8 mouse cellular contexts compared by ENCODE assay signal in the genomic region with DNA sequence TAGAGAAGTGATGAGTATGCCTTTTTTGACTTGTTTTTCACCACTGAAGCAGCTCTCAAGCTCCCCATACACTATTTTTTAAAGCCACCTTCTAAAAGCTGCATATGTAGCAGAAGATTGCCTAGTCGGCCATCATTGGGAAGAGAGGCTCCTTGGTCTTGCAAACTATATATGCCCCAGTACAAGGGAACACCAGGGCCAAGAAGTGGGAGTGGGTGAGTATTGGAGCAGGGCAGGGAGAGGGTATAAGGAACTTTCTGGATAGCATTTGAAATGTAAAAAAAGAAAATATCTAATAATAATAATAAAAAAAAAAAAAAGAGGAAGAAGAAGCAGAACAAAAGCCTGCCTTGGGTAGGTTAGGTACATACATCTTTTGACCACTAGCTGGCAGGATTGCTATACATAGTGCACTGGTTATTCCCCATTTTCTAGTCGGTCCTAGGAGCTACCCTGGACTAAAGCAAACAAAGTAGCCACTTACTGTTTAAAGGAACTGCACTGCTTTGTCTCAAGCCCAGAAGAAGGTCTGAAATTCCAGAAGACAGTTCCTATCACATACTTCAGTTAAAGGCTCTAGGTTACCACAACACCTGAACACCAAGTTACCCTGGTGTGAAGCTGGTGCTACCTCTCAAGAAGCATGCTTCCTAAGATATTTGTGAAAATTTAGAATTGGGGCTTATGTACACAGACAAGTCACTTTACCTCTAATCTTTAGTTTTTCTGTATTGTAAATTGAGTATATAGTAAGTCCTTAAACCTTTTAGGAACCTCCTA.
DNase-seq lines count a peak whose midpoint lies in the region; ATAC-seq lines count a peak whose summit lies in the region.

No protein-coding gene starts in this region.

- ATAC-seq in limb, embryonic 11.5 days (ENCODE audit: insufficient number of reproducible peaks, low FRiP score, low TSS enrichment, low read depth): peak; percentile 90
- ATAC-seq in granulocyte monocyte progenitor cell, adult 5-6 weeks (replicated peaks; ENCODE audit: poor library complexity, severe bottlenecking): peak; percentile 98
- ATAC-seq in limb, embryonic 12.5 days (ENCODE audit: insufficient number of reproducible peaks, insufficient read depth, low FRiP score, low TSS enrichment, low read depth): peak; percentile 79

- H3K27me3 ChIP-seq in limb, embryonic 11.5 days (ENCODE audit: control insufficient read depth, insufficient read depth, low read length): no peaks in the 10 kb centered on the region
- H3K27me3 ChIP-seq in limb, embryonic 10.5 days (ENCODE audit: low read depth, poor library complexity, severe bottlenecking): no peaks in the 10 kb centered on the region
- H3K27me3 ChIP-seq in limb, embryonic 12.5 days: no peaks in the 10 kb centered on the region

- H3K9ac ChIP-seq in limb, embryonic 11.5 days (ENCODE audit: low read length): no peak overlapping the region
- H3K9ac ChIP-seq in limb, embryonic 12.5 days (replicated peaks): no peak overlapping the region

- H3K36me3 ChIP-seq in limb, embryonic 11.5 days (ENCODE audit: control insufficient read depth, insufficient read depth, low read length): no peaks in the 10 kb centered on the region
- no peaks in the 10 kb centered on the region for H3K36me3 ChIP-seq in limb, embryonic 10.5 days
- no peaks in the 10 kb centered on the region for H3K36me3 ChIP-seq in limb, embryonic 12.5 days

- peak; percentile 23 for DNase-seq in limb, embryonic 11.5 days (ENCODE audit: low spot score)
- DNase-seq in limb, embryonic 10.5 days (ENCODE audit: low spot score): no peak
- peak; percentile 74 for DNase-seq in NIH3T3 (ENCODE audit: low read depth)
- peak; percentile 20 for DNase-seq in retina, postnatal 1 day
- DNase-seq in gastrocnemius, adult 18-20 months (ENCODE audit: low spot score): no peak
- no peak for DNase-seq in adrenal gland, postnatal 25 days

- no peak overlapping the region for H3K4me2 ChIP-seq in limb, embryonic 11.5 days (ENCODE audit: low read depth, severe bottlenecking)
- no peak overlapping the region for H3K4me2 ChIP-seq in limb, embryonic 12.5 days

- H3K27ac ChIP-seq in limb, embryonic 11.5 days (replicated peaks; ENCODE audit: low read depth, low read length): no peak overlapping the region
- H3K27ac ChIP-seq in limb, embryonic 10.5 days: no peak overlapping the region
- no peak overlapping the region for H3K27ac ChIP-seq in limb, embryonic 12.5 days

- 28% methylated on average over 2 of the region's 2 CpGs for WGBS in limb, embryonic 11.5 days
- WGBS in limb, embryonic 10.5 days: 35% methylated on average over 2 of the region's 2 CpGs
- WGBS in limb, embryonic 12.5 days: 33% methylated on average over 2 of the region's 2 CpGs

- no peaks in the 10 kb centered on the region for H3K4me1 ChIP-seq in limb, embryonic 11.5 days (ENCODE audit: control insufficient read depth, insufficient read depth, low read length)
- no peaks in the 10 kb centered on the region for H3K4me1 ChIP-seq in limb, embryonic 10.5 days
- no peaks in the 10 kb centered on the region for H3K4me1 ChIP-seq in limb, embryonic 12.5 days (replicated peaks)

- no peaks in the 10 kb centered on the region for H3K9me3 ChIP-seq in limb, embryonic 11.5 days (ENCODE audit: control insufficient read depth, low read length)
- no peaks in the 10 kb centered on the region for H3K9me3 ChIP-seq in limb, embryonic 10.5 days (replicated peaks)
- no peaks in the 10 kb centered on the region for H3K9me3 ChIP-seq in limb, embryonic 12.5 days

- no peak overlapping the region for H3K4me3 ChIP-seq in limb, embryonic 11.5 days (ENCODE audit: low read depth, low read length)
- H3K4me3 ChIP-seq in limb, embryonic 10.5 days: no peak overlapping the region
- no peak overlapping the region for H3K4me3 ChIP-seq in limb, embryonic 12.5 days (replicated peaks)

Comparison
In these comparisons a context has a peak if more than half of its experiments do, and no peak if none do; other contexts are left out.
1. DNase-seq: peak in limb, embryonic 11.5 days (single experiment), NIH3T3 (single experiment) and retina, postnatal 1 day (single experiment); none in limb, embryonic 10.5 days (single experiment), gastrocnemius, adult 18-20 months (single experiment) and adrenal gland, postnatal 25 days (single experiment).
2. Peak in every context shown above with its lines, with median percentiles within 50 percentile points of each other: ATAC-seq.